Comparison of ENCODE assay signal across 8 mouse cellular contexts in the genomic region with DNA sequence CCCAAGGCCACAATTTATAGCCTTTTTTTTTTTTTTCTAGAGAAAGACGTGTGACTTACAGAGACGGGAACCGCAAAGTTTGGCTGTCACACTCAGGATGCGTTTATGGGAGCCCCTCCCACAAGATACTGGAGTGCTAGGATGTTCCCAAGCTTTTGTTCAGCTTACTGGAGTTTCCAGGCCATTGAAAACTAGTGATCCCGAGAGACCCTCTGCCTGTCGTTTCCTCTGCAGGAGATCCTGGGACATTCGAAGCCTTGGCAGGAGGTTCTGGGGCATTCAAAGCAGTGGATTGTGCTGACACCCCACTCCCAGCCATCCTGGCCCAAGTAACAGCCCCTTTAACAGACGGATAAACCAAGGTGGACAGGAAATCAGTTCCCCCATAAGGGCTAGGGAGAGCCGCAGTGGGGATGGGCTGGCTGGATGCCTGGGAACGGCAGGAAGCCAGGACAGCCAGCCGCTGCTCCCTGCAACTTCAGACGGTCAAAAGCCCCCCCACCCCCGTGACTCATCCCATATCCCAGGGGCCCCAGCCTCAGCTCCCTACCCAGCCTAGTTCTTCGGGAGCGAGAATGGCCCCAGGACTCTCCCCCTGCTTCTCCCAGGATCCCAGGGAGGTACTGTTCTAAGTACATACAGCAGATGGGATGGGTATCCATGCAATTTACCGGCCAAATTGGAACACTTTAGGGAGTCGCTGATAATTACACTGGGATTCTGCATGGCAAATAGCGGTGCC. TPM values are rescaled to one million over a fixed set of nuclear protein-coding genes. Genes with fewer than 3 reads are reported as not detected.
DNase-seq lines count a peak whose midpoint lies in the region; ATAC-seq and TF ChIP-seq lines count a peak whose summit lies in the region.

No protein-coding gene starts in this region.

- TF ChIP-seq CTCF in cortical plate, adult 2 months (IDR thresholded peaks at IDR 0.05; ENCODE audit: extremely low read depth, insufficient read depth, low read length) = no peak

- no peak for TF ChIP-seq POLR2A in cortical plate, adult 2 months (IDR thresholded peaks at IDR 0.05; ENCODE audit: extremely low read depth, insufficient read depth, low read length)

- 0 out of 2 replicates have a peak overlapping the region, but pooled peaks have one; percentile 23 for H3K9ac ChIP-seq in midbrain, embryonic 13.5 days (replicated peaks)

- no peak for ATAC-seq in midbrain, embryonic 13.5 days
- no peak for ATAC-seq in activated CD4-positive, CD25-positive, alpha-beta regulatory T cell, adult 4 months

- H3K4me3 ChIP-seq in cortical plate, adult 2 months (ENCODE audit: insufficient read depth, low read length) = peak overlapping the region; percentile 23; the same call in 1 of the 2 replicates
- peak overlapping the region; percentile 53 for H3K4me3 ChIP-seq in heart, embryonic 10.5 days
- H3K4me3 ChIP-seq in midbrain, embryonic 13.5 days (replicated peaks) = peak overlapping the region; percentile 25

- H3K36me3 ChIP-seq in heart, embryonic 10.5 days = no peaks in the 10 kb centered on the region
- H3K36me3 ChIP-seq in midbrain, embryonic 13.5 days = no peaks in the 10 kb centered on the region

- H3K4me1 ChIP-seq in cortical plate, adult 2 months (ENCODE audit: control insufficient read depth, insufficient read depth, low read length) = no peaks in the 10 kb centered on the region
- peaks cover 35% of the 10 kb centered on the region for H3K4me1 ChIP-seq in heart, embryonic 10.5 days
- H3K4me1 ChIP-seq in midbrain, embryonic 13.5 days (replicated peaks) = peaks cover 33% of the 10 kb centered on the region

- no peaks in the 10 kb centered on the region for H3K9me3 ChIP-seq in heart, embryonic 10.5 days
- H3K9me3 ChIP-seq in midbrain, embryonic 13.5 days = no peaks in the 10 kb centered on the region

- no peak overlapping the region for H3K27ac ChIP-seq in cortical plate, adult 2 months (ENCODE audit: insufficient read depth, low read length)
- H3K27ac ChIP-seq in heart, embryonic 10.5 days = peak overlapping the region; percentile 74
- no peak overlapping the region for H3K27ac ChIP-seq in midbrain, embryonic 13.5 days

- 21% methylated on average over 18 of the region's 18 CpGs for WGBS in heart, embryonic 10.5 days
- 16% methylated on average over 18 of the region's 18 CpGs for WGBS in midbrain, embryonic 13.5 days

- H3K27me3 ChIP-seq in heart, embryonic 10.5 days (ENCODE audit: insufficient read depth, poor library complexity, severe bottlenecking) = no peaks in the 10 kb centered on the region; the same call in 1 of the 2 replicates
- no peaks in the 10 kb centered on the region for H3K27me3 ChIP-seq in midbrain, embryonic 13.5 days

- H3K4me2 ChIP-seq in midbrain, embryonic 13.5 days (replicated peaks) = peak overlapping the region; percentile 49

- peak; percentile 38 for DNase-seq in embryo, embryonic 11 days
- no peak for DNase-seq in embryo, embryonic 9.5 days (ENCODE audit: extremely low spot score)
- no peak for DNase-seq in heart, embryonic 10.5 days (ENCODE audit: low spot score)
- peak; percentile 83 for DNase-seq in kidney, postnatal 10 days
- no peak for DNase-seq in left cerebral cortex, adult 8-10 months (ENCODE audit: low spot score in 2 of 2)

RNA-seq across cellular contexts. Expression of gene Tgm2, which starts 33.3 kb away (rescaled TPM):
- polyA plus RNA-seq in cortical plate, adult 2 months (2012; rRNA removed) = 10.5 and 13.3 TPM in 2 replicates
- polyA plus RNA-seq in heart, embryonic 10.5 days (2016; fragmentation: Nextera tagmentation; extraction: Ambion mirVana) = 134 and 256 TPM in 2 replicates
- polyA plus RNA-seq in midbrain, embryonic 13.5 days (2015; fragmentation: Nextera tagmentation; extraction: Ambion mirVana) = 9.1 and 12.3 TPM in 2 replicates
- 10 to 100 TPM in 3 of 4 experiments, 1 to 10 TPM in 1; 9.3 to 13.7 (median 10.1) TPM for total RNA-seq in left cerebral cortex, adult 8-10 months (2022)
- polyA plus RNA-seq in activated CD4-positive, CD25-positive, alpha-beta regulatory T cell, adult 4 months (2017; shearing (Covaris generic)) = 1 to 10 TPM; 2.1 to 5.4 TPM

RNA-seq across cellular contexts. Expression of gene D630003M21Rik, which starts 49.5 kb away (rescaled TPM):
- 3.9 and 4.3 TPM in 2 replicates for polyA plus RNA-seq in cortical plate, adult 2 months (2012; rRNA removed)
- polyA plus RNA-seq in heart, embryonic 10.5 days (2016; fragmentation: Nextera tagmentation; extraction: Ambion mirVana) = 0.73 and 0.91 TPM in 2 replicates
- polyA plus RNA-seq in midbrain, embryonic 13.5 days (2015; fragmentation: Nextera tagmentation; extraction: Ambion mirVana) = 1.6 and 2.4 TPM in 2 replicates
- total RNA-seq in left cerebral cortex, adult 8-10 months (2022) = 1 to 10 TPM; 3.3 to 4.4 (median 4.1) TPM
- not detected for polyA plus RNA-seq in activated CD4-positive, CD25-positive, alpha-beta regulatory T cell, adult 4 months (2017; shearing (Covaris generic))

Comparison
In these comparisons a context has a peak if more than half of its experiments do, and no peak if none do; other contexts are left out.
1. DNase-seq: peak in embryo, embryonic 11 days (single experiment) and kidney, postnatal 10 days (single experiment); none in embryo, embryonic 9.5 days (single experiment), heart, embryonic 10.5 days (single experiment) and left cerebral cortex, adult 8-10 months (0 of 2).
2. Peak in every context shown above with its lines, with median percentiles within 50 percentile points of each other: H3K4me3 ChIP-seq.